Mouse (Mus musculus) hindbrain, embryonic 10.5 days (tissue): ENCODE measurements at regions not wholly inside any gene's neighbourhood (a gene's known extent, or its start where the extent isn't known, plus 50 kb on each side); places are given as distances from the start of the nearest gene placed in this dataset.

Source experiments
- DNase-seq: peaks from one replicate; pipeline ENCODE4 v3.0.0-alpha.2; 2017; ENCODE audit warnings: low spot score
- H3K27ac ChIP-seq: fragments of 300-500 bp; sonication (generic); 2 replicates; pipeline ENCODE4 v1.5.1; 2016; ENCODE audit warnings: mild to moderate bottlenecking, moderate library complexity
- H3K27me3 ChIP-seq: fragments of 300-500 bp; sonication (generic); 2 replicates; pipeline ENCODE4 v1.6.1; 2016; ENCODE audit warnings: mild to moderate bottlenecking; ENCODE audit not compliant: poor library complexity, insufficient read depth, severe bottlenecking
- H3K36me3 ChIP-seq: fragments of 300-500 bp; sonication (generic); 2 replicates; pipeline ENCODE4 v1.6.1; 2016; ENCODE audit warnings: mild to moderate bottlenecking, moderate library complexity
- H3K4me1 ChIP-seq: fragments of 300-500 bp; sonication (generic); replicated peaks from 2 replicates; pipeline ENCODE4 v1.6.1; 2016; ENCODE audit warnings: mild to moderate bottlenecking
- H3K4me3 ChIP-seq: fragments of 300-500 bp; sonication (generic); 2 replicates; pipeline ENCODE4 v1.5.1; 2016; ENCODE audit warnings: mild to moderate bottlenecking, moderate library complexity
- H3K9me3 ChIP-seq: fragments of 300-500 bp; sonication (generic); 2 replicates; pipeline ENCODE4 v1.6.1; 2016; ENCODE audit warnings: mild to moderate bottlenecking, moderate library complexity
- WGBS: fragments of 180-500 bp; shearing (Covaris S2); methylation state at CpG from one replicate; pipeline ENCODE4 v1.1.7; 2016; 5-methylcytosine and 5-hydroxymethylcytosine counted together

- Histone ChIP-seq H3K4me3 (no peak overlapping the region), H3K27ac (no peak overlapping the region), H3K4me1 (peaks cover 5% of the 10 kb centered on the region; the same call in 1 of the 2 replicates), H3K36me3 (no peaks in the 10 kb centered on the region), H3K9me3 (no peaks in the 10 kb centered on the region), H3K27me3 (no peaks in the 10 kb centered on the region)
- no peak for DNase-seq
- 96% methylated on average over 3 of the region's 3 CpGs for WGBS
These were observed 83.8 kb downstream of the Ier5 start for GRCm38 (mm10) chr1:155015669-155016068.

- no peaks in the 10 kb centered on the region for H3K9me3 ChIP-seq
- no peak for DNase-seq
- no peak overlapping the region for H3K27ac ChIP-seq
- H3K4me1 ChIP-seq: peaks cover 5% of the 10 kb centered on the region; the same call in 1 of the 2 replicates
- 93% methylated on average over 3 of the region's 3 CpGs for WGBS
- H3K36me3 ChIP-seq: no peaks in the 10 kb centered on the region
- H3K27me3 ChIP-seq: peaks cover 5% of the 10 kb centered on the region; the same call in 1 of the 2 replicates
- H3K4me3 ChIP-seq: no peak overlapping the region
These were observed 84.5 kb downstream of the Ier5 start for GRCm38 (mm10) chr1:155014944-155015343.

- no peak overlapping the region for H3K4me3 ChIP-seq
- WGBS: 81% methylated on average over 4 of the region's 4 CpGs
- no peaks in the 10 kb centered on the region for H3K36me3 ChIP-seq
These were observed 85.7 kb downstream of the Ier5 start for GRCm38 (mm10) chr1:155013784-155014183.

GRCm38 (mm10) chr1:155013361-155013760 is 86.1 kb downstream of the Ier5 start:
- H3K4me3 ChIP-seq: no peak overlapping the region
- H3K9me3 ChIP-seq: no peaks in the 10 kb centered on the region
- 70% methylated on average over 4 of the region's 4 CpGs for WGBS
- no peaks in the 10 kb centered on the region for H3K36me3 ChIP-seq
- no peak overlapping the region for H3K27ac ChIP-seq
- DNase-seq: no peak
- H3K4me1 ChIP-seq: peaks cover 5% of the 10 kb centered on the region; the same call in 1 of the 2 replicates
- H3K27me3 ChIP-seq: peaks cover 10% of the 10 kb centered on the region; the same call in 1 of the 2 replicates

More at GRCm38 (mm10) chr1:155013784-155014183, 85.7 kb downstream of the Ier5 start:
- H3K27me3 ChIP-seq: peaks cover 8% of the 10 kb centered on the region; the same call in 1 of the 2 replicates
- no peaks in the 10 kb centered on the region for H3K9me3 ChIP-seq
- H3K4me1 ChIP-seq: peaks cover 5% of the 10 kb centered on the region; the same call in 1 of the 2 replicates
- H3K27ac ChIP-seq: no peak overlapping the region
- no peak for DNase-seq

- WGBS: 20% methylated on average over 16 of the region's 16 CpGs
- H3K4me3 ChIP-seq: no peak overlapping the region
- H3K36me3 ChIP-seq: no peaks in the 10 kb centered on the region
- peak; percentile 88 for DNase-seq
- H3K4me1 ChIP-seq: peaks cover 12% of the 10 kb centered on the region; the same call in 1 of the 2 replicates
- peaks cover 18% of the 10 kb centered on the region; the same call in 1 of the 2 replicates for H3K27me3 ChIP-seq
- no peaks in the 10 kb centered on the region for H3K9me3 ChIP-seq
- 0 out of 2 replicates have a peak overlapping the region, but pooled peaks have one; percentile 30 for H3K27ac ChIP-seq
These were observed 92.6 kb downstream of the Ier5 start for GRCm38 (mm10) chr1:155006539-155007486.

- 87% methylated on average over 10 of the region's 10 CpGs for WGBS
- Histone ChIP-seq H3K9me3 (no peaks in the 10 kb centered on the region), H3K27ac (0 out of 2 replicates have a peak overlapping the region, but pooled peaks have one; percentile 30), H3K4me3 (no peak overlapping the region), H3K36me3 (no peaks in the 10 kb centered on the region), H3K27me3 (peaks cover 18% of the 10 kb centered on the region; the same call in 1 of the 2 replicates), H3K4me1 (peaks cover 12% of the 10 kb centered on the region; the same call in 1 of the 2 replicates)
- DNase-seq: no peak
These were observed 93.3 kb downstream of the Ier5 start for GRCm38 (mm10) chr1:155006099-155006498.

- Histone ChIP-seq H3K9me3 (no peaks in the 10 kb centered on the region), H3K27me3 (peaks cover 3% of the 10 kb centered on the region; the same call in 1 of the 2 replicates), H3K27ac (no peak overlapping the region), H3K4me1 (peaks cover 16% of the 10 kb centered on the region), H3K36me3 (no peaks in the 10 kb centered on the region), H3K4me3 (no peak overlapping the region)
- DNase-seq: no peak
These were observed 99.1 kb downstream of the Ier5 start for GRCm38 (mm10) chr1:155000301-155000700.

GRCm38 (mm10) chr1:154999501-155000131 is 99.8 kb downstream of the Ier5 start:
- H3K4me1 ChIP-seq: peaks cover 14% of the 10 kb centered on the region
- H3K36me3 ChIP-seq: no peaks in the 10 kb centered on the region
- H3K27ac ChIP-seq: no peak overlapping the region
- H3K27me3 ChIP-seq: no peaks in the 10 kb centered on the region
- H3K9me3 ChIP-seq: no peaks in the 10 kb centered on the region
- H3K4me3 ChIP-seq: no peak overlapping the region
- 77% methylated on average over 9 of the region's 9 CpGs for WGBS
- no peak for DNase-seq

GRCm38 (mm10) chr1:154995778-154996390 is 103.6 kb downstream of the Ier5 start:
- Histone ChIP-seq H3K4me1 (peaks cover 14% of the 10 kb centered on the region), H3K9me3 (no peaks in the 10 kb centered on the region), H3K36me3 (no peaks in the 10 kb centered on the region), H3K4me3 (no peak overlapping the region), H3K27me3 (no peaks in the 10 kb centered on the region), H3K27ac (peak overlapping the region; percentile 59)
- WGBS: 73% methylated on average over 9 of the region's 9 CpGs
- no peak for DNase-seq

- Histone ChIP-seq H3K4me3 (no peak overlapping the region), H3K27me3 (no peaks in the 10 kb centered on the region), H3K9me3 (no peaks in the 10 kb centered on the region), H3K4me1 (peaks cover 11% of the 10 kb centered on the region), H3K27ac (no peak overlapping the region), H3K36me3 (no peaks in the 10 kb centered on the region)
- WGBS: 77% methylated on average over 21 of the region's 21 CpGs
- no peak for DNase-seq
These were observed 105.2 kb downstream of the Ier5 start for GRCm38 (mm10) chr1:154993927-154994856.

- no peak overlapping the region for H3K4me3 ChIP-seq
- no peak for DNase-seq
- H3K27me3 ChIP-seq: no peaks in the 10 kb centered on the region
- no peaks in the 10 kb centered on the region for H3K36me3 ChIP-seq
- peaks cover 22% of the 10 kb centered on the region for H3K4me1 ChIP-seq
- WGBS: 88% methylated on average over 7 of the region's 7 CpGs
- no peaks in the 10 kb centered on the region for H3K9me3 ChIP-seq
- H3K27ac ChIP-seq: 0 out of 2 replicates have a peak overlapping the region, but pooled peaks have one; percentile 45
These were observed 99.0 kb upstream of the Cacna1e start for GRCm38 (mm10) chr1:154983325-154983724.

GRCm38 (mm10) chr1:154982836-154983235 is 98.5 kb upstream of the Cacna1e start:
- no peak for DNase-seq
- WGBS: 89% methylated on average over 9 of the region's 9 CpGs
- no peaks in the 10 kb centered on the region for H3K36me3 ChIP-seq

More at GRCm38 (mm10) chr1:154982836-154983235, 98.5 kb upstream of the Cacna1e start:
- Histone ChIP-seq H3K27me3 (no peaks in the 10 kb centered on the region), H3K4me1 (peaks cover 22% of the 10 kb centered on the region), H3K4me3 (no peak overlapping the region), H3K9me3 (no peaks in the 10 kb centered on the region), H3K27ac (no peak overlapping the region)
